Mouse (Mus musculus): ENCODE data around the gene Sdk1. TPM values are rescaled to one million over a fixed set of nuclear protein-coding genes. Genes with fewer than 3 reads are reported as not detected.

The Sdk1 gene
- polyA plus RNA-seq, 1 experiment from 2014 or later: 0.21 TPM

DNA sequence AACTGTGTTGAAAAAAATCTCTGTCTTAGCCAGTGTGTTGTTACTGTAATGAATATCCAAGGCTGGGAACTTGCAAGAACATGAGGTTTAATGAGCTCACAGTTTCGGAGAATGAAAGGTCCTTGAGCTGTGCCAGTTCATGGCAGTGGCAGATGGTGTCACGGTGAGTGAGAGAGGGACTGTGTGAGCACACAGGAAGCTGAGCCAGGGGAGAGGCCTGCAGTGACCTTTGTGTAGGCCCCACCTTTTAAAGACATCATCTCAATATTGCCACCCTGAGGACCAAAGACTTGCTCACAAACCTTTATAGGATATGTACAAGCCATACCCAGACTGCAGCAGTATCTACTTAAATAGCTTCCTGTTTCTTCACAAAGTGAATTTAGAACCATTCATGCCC, 656.2 kb downstream of the Sdk1 start:
- Histone ChIP-seq H3K9me3 (replicated peaks) (no peaks in the 10 kb centered on the region), H3K4me1 (replicated peaks) (no peaks in the 10 kb centered on the region), H3K27ac (replicated peaks) (no peak overlapping the region), H3K9ac (no peak overlapping the region), H3K4me2 (no peak overlapping the region), H3K36me3 (replicated peaks) (no peaks in the 10 kb centered on the region), H3K4me3 (replicated peaks) (no peak overlapping the region), H3K27me3 (no peaks in the 10 kb centered on the region)
- ATAC-seq (ENCODE audit: insufficient read depth): no peak
- 31% methylated on average over 2 of the region's 2 CpGs for WGBS (ENCODE audit: insufficient replicate concordance)

DNA sequence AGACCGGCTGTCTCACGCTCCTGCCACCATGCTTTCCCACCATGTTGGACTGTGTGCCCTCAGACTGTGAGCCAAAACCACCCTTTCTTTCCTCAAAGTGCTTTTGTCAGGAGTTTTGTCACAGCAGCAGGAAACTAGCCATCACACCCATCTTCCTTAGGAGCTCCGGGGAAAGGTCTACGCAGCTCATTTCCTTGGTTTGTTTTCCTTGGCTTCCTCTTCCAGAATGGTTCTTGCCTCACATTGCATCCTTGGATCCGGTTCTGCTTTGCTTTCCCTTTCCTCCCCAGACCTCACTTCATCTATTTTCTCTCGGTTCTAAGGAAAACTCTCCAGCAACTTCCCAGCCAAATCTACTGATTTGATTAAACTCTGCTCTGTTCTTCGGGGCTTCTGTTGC, 658.5 kb downstream of the Sdk1 start:
- Histone ChIP-seq H3K4me3 (replicated peaks) (no peak overlapping the region), H3K4me1 (replicated peaks) (no peaks in the 10 kb centered on the region), H3K4me2 (no peak overlapping the region), H3K36me3 (replicated peaks) (no peaks in the 10 kb centered on the region), H3K9ac (no peak overlapping the region), H3K27ac (replicated peaks) (no peak overlapping the region), H3K27me3 (no peaks in the 10 kb centered on the region), H3K9me3 (replicated peaks) (no peaks in the 10 kb centered on the region)
- no peak for ATAC-seq (ENCODE audit: insufficient read depth)
- WGBS (ENCODE audit: insufficient replicate concordance): 56% methylated on average over 7 of the region's 7 CpGs

DNA sequence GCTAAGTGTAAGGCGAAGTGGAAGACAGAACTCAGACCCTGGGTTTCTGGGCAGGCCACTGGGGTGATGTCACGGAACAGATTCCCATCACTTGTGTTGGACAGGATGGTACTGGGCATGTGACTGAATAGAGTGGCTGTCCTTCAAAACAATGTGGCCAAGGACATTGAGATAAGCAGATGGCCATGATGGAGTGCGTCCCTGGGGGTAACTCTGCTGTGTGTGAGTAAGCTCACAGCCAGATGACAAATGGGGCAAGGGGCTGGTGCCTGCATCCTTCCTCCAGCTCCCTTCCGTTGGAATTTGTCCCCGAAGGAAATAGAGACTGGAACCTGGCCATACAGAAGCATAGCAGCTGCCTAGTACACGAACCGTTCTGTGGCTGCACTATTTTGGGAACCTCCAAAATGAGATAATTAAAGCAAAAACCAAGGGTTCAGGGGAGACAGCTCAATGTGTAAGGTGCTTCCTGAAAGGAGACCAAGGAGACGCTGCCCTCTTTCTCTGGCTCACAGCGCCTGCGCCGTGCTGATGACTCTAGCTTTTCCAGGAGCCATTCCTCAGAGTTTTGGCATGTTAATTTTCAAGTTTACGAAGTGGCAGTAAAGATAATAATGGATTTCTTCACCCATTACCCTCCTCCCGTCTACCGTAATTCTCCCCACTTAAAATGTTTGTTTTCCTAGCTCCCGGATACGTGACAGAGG, 661.4 kb downstream of the Sdk1 start:
- 54% methylated on average over 16 of the region's 16 CpGs for WGBS (ENCODE audit: insufficient replicate concordance)
- Histone ChIP-seq H3K27me3 (no peaks in the 10 kb centered on the region), H3K9ac (no peak overlapping the region), H3K36me3 (replicated peaks) (no peaks in the 10 kb centered on the region), H3K4me3 (replicated peaks) (no peak overlapping the region), H3K27ac (replicated peaks) (no peak overlapping the region), H3K9me3 (replicated peaks) (no peaks in the 10 kb centered on the region), H3K4me1 (replicated peaks) (no peaks in the 10 kb centered on the region), H3K4me2 (no peak overlapping the region)
- ATAC-seq (ENCODE audit: insufficient read depth): no peak

DNA sequence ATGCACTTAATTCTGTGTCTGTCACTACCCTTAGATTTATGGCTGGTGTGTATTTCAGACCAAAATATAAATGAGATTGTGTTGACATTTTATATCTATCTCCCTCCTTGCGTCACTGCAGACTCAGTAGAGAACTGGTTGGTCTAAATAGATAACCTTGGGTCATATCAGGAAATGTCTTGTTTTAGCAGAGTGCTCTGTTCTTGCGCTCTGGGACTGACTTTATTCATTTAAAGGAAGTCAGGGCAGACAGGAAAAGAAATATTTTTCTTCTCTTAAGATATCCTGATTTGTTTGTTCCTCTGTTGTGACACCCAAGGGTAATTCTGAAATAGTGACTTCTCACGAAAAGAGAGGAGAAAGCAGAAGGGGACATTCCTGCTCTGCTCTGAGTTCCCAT, 669.2 kb downstream of the Sdk1 start:
- Histone ChIP-seq H3K36me3 (replicated peaks) (no peaks in the 10 kb centered on the region), H3K27ac (replicated peaks) (no peak overlapping the region), H3K4me2 (no peak overlapping the region), H3K27me3 (no peaks in the 10 kb centered on the region), H3K4me1 (replicated peaks) (no peaks in the 10 kb centered on the region), H3K9ac (no peak overlapping the region), H3K9me3 (replicated peaks) (no peaks in the 10 kb centered on the region), H3K4me3 (replicated peaks) (no peak overlapping the region)
- ATAC-seq (ENCODE audit: insufficient read depth): no peak
- WGBS (ENCODE audit: insufficient replicate concordance): 39% methylated on average over 3 of the region's 3 CpGs

DNA sequence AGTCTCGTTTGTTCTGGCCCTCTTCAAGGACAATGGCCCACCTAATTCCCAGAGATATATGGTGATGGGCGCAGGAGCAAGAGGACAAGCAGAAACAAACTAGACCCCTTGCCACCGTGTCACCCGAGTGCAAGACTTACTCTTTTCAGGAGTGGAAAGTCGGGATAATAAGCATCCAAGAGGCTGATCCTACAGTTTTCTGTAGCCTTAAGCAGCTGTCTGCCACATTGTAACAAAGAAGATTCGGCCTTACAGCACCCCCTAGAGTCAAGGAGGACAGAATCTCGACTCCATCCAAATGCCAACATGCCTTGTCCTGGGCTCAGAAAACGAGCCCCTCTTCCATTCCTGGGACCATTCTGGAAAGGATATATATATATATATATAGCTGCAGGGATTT, 669.6 kb downstream of the Sdk1 start:
- Histone ChIP-seq H3K36me3 (replicated peaks) (no peaks in the 10 kb centered on the region), H3K4me3 (replicated peaks) (no peak overlapping the region), H3K4me2 (no peak overlapping the region), H3K9ac (no peak overlapping the region), H3K4me1 (replicated peaks) (no peaks in the 10 kb centered on the region), H3K27me3 (no peaks in the 10 kb centered on the region), H3K9me3 (replicated peaks) (no peaks in the 10 kb centered on the region), H3K27ac (replicated peaks) (no peak overlapping the region)
- no peak for ATAC-seq (ENCODE audit: insufficient read depth)
- WGBS (ENCODE audit: insufficient replicate concordance): 37% methylated on average over 8 of the region's 8 CpGs

DNA sequence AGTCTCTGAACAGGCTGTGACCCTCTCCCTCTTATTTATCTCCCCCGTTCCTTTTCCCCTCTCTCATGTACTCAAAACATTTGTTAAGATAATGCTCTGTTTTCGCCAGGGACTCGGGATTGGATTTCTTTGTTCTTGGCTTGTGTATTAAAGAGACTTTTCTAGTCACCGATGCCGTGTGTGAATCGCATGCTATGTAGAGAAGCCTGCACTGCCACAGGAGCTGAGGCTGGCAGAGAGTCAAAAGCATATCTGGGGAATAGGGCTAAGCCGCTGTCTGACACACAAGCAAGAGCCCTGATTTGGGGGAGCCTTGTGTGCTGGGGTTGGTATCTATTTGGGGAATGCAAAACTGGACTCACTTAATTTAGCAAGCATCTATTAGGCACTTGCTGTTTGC, 671.6 kb downstream of the Sdk1 start:
- Histone ChIP-seq H3K27me3 (no peaks in the 10 kb centered on the region), H3K4me2 (no peak overlapping the region), H3K9me3 (replicated peaks) (no peaks in the 10 kb centered on the region), H3K4me1 (replicated peaks) (no peaks in the 10 kb centered on the region), H3K36me3 (replicated peaks) (no peaks in the 10 kb centered on the region), H3K4me3 (replicated peaks) (no peak overlapping the region), H3K9ac (no peak overlapping the region), H3K27ac (replicated peaks) (no peak overlapping the region)
- ATAC-seq (ENCODE audit: insufficient read depth): no peak
- WGBS (ENCODE audit: insufficient replicate concordance): 51% methylated on average over 7 of the region's 7 CpGs

DNA sequence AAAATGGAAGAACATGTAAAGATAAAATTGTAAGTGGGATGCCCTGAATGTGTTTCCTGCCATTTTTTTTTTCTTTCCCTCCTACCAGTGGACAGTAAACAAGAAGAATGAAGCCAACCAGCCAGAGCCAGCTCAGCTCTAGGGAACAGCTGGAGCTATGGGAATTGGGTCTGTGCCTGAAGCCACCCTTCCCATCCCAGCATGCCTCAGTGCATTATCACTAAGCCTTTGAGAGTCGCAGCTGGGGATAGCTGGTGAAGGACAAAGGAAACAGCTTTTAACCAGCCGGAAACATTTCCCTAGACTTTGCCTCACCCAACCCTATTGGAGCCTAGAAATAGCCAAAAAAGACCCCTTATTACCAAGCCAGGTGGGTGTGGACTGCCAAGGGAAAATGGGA, 675.7 kb downstream of the Sdk1 start:
- Histone ChIP-seq H3K4me2 (no peak overlapping the region), H3K9ac (no peak overlapping the region), H3K36me3 (replicated peaks) (no peaks in the 10 kb centered on the region), H3K4me1 (replicated peaks) (no peaks in the 10 kb centered on the region), H3K9me3 (replicated peaks) (no peaks in the 10 kb centered on the region), H3K27ac (replicated peaks) (no peak overlapping the region), H3K27me3 (no peaks in the 10 kb centered on the region), H3K4me3 (replicated peaks) (no peak overlapping the region)
- 62% methylated on average over 2 of the region's 2 CpGs for WGBS (ENCODE audit: insufficient replicate concordance)
- ATAC-seq (ENCODE audit: insufficient read depth): no peak

DNA sequence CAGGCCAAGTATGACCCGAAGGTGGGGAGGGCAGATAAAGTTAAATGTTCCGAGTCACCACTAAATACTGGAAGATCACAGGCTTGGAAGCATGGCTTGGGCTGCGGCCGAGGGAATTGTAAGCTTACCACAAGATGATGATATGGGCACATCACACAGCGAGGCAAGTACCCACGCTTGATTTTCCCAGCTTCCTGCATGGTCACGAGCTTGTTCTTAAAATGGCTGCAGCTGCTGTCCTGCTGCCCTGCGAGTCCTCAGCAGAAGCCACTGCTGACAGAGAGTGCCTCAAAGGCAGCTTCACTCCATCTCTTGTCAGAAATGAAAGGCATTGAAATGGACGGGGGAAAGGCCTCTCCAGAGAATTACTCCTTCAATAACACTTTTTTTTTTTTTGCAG, 697.7 kb downstream of the Sdk1 start:
- Histone ChIP-seq H3K27ac (replicated peaks) (no peak overlapping the region), H3K27me3 (no peaks in the 10 kb centered on the region), H3K4me1 (replicated peaks) (no peaks in the 10 kb centered on the region), H3K9me3 (replicated peaks) (no peaks in the 10 kb centered on the region), H3K9ac (no peak overlapping the region), H3K4me3 (replicated peaks) (no peak overlapping the region), H3K4me2 (no peak overlapping the region), H3K36me3 (replicated peaks) (no peaks in the 10 kb centered on the region)
- WGBS (ENCODE audit: insufficient replicate concordance): 53% methylated on average over 9 of the region's 9 CpGs
- ATAC-seq (ENCODE audit: insufficient read depth): no peak

DNA sequence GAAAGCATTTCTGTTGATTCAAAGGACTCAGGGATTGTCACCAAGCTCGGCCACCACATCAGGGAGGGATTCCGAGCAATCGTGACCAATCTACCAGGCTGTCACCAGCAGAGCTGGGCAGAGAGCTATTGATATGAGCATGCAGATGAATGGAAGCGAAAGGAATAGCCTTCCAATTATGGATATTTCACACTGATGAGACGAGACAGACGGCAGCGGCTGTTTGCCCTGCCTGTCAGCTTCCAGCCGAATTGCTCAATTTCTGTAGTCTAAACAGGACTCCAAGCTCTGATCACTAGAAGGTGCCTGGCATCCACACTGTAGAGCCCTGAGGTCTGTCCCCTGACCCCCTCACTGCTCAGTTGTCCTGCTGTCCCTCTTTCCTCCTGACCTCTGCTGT, 699.3 kb downstream of the Sdk1 start:
- no peaks in the 10 kb centered on the region for H3K9me3 ChIP-seq (replicated peaks)
- no peak overlapping the region for H3K4me3 ChIP-seq (replicated peaks)
- no peaks in the 10 kb centered on the region for H3K4me1 ChIP-seq (replicated peaks)
- H3K36me3 ChIP-seq (replicated peaks): no peaks in the 10 kb centered on the region
- 62% methylated on average over 8 of the region's 8 CpGs for WGBS (ENCODE audit: insufficient replicate concordance)
- no peak overlapping the region for H3K4me2 ChIP-seq
- no peaks in the 10 kb centered on the region for H3K27me3 ChIP-seq
- H3K9ac ChIP-seq: no peak overlapping the region
- H3K27ac ChIP-seq (replicated peaks): no peak overlapping the region
- ATAC-seq (ENCODE audit: insufficient read depth): no peak

DNA sequence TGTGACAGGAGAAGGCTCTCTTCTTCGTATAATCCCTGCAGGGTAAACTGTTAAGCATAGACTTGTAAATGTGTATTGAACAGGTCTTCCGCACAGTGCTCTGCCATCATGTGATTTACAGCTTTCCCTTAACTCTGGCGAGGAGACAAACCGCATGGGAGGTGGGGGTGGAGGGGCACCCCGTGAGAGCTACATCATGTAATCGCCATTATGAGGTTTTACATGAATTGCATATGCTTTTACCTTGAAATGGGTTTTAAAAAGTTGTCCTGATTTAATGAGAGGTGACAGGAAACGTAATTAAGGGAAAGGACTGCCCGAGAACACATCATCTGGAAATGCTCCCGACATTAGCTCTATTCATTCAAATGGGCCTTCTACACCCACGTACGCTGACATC, 709.5 kb downstream of the Sdk1 start:
- 70% methylated on average over 11 of the region's 11 CpGs for WGBS (ENCODE audit: insufficient replicate concordance)
- no peak overlapping the region for H3K27ac ChIP-seq (replicated peaks)
- no peaks in the 10 kb centered on the region for H3K4me1 ChIP-seq (replicated peaks)
- no peak overlapping the region for H3K4me3 ChIP-seq (replicated peaks)
- no peak overlapping the region for H3K4me2 ChIP-seq
- H3K27me3 ChIP-seq: no peaks in the 10 kb centered on the region
- no peaks in the 10 kb centered on the region for H3K36me3 ChIP-seq (replicated peaks)
- no peak overlapping the region for H3K9ac ChIP-seq
- H3K9me3 ChIP-seq (replicated peaks): no peaks in the 10 kb centered on the region
- ATAC-seq (ENCODE audit: insufficient read depth): no peak

DNA sequence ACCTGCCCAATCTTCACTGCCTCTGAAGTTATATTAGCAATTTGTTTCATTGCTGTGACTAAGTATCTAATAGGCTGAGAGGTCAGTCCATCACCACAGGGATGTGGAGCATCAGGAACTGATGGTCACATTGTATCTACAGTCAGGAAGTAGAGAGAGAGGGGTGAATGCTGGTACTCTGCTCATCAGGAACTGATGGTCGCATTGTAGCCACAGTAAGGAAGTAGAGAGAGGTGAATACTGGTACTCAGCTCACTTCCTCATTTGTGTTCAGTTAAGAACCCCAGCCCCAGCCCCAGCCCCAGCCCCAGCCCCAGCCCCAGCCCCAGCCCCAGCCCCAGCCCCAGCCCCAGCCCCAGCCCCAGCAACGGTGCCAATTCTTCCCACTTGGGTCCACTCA, 711.0 kb downstream of the Sdk1 start:
- WGBS (ENCODE audit: insufficient replicate concordance): 34% methylated on average over 2 of the region's 2 CpGs
- H3K27ac ChIP-seq (replicated peaks): no peak overlapping the region
- H3K9me3 ChIP-seq (replicated peaks): no peaks in the 10 kb centered on the region
- ATAC-seq (ENCODE audit: insufficient read depth): no peak
- H3K36me3 ChIP-seq (replicated peaks): no peaks in the 10 kb centered on the region
- no peaks in the 10 kb centered on the region for H3K27me3 ChIP-seq
- no peak overlapping the region for H3K4me2 ChIP-seq
- no peak overlapping the region for H3K9ac ChIP-seq
- H3K4me1 ChIP-seq (replicated peaks): no peaks in the 10 kb centered on the region
- H3K4me3 ChIP-seq (replicated peaks): no peak overlapping the region

Data from liver, embryonic 15.5 days (tissue).